Comparison of ENCODE assay signal across 18 mouse cellular contexts in the genomic region with DNA sequence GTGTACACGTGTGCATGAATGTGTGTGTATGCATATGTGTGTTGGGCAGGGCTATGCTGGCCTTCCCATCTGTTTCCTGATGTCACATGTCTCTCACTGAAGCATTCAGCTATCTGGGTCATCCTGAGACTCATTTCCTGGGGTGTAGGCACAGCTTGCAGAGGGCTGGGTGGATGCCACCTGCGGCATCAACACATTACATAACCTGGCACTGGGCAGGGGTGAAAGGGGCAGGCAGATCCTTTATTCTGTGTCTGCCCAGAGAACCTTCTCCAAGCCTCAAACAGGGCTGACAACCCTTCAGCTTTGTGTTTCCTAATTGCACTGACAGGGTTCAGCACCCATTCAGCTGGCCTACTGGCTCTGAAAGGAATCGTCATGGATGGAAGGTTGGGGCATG.
A peak's percentile ranks its signal among the peaks of the same experiment; 100 is the strongest.
DNase-seq lines count a peak whose midpoint lies in the region; ATAC-seq lines count a peak whose summit lies in the region.
"Had no signal": no experiment of that assay in that cellular context is flagged by ENCODE, and none has a peak within 500 bp of the region (broad histone marks: within the 10 kb centered on the region; RNA-seq: fewer than 3 reads in every experiment).

No protein-coding gene starts in this region.

- no peak overlapping the region for H3K4me3 ChIP-seq in kidney, embryonic 16.5 days (ENCODE audit: low read length)
- H3K4me3 ChIP-seq: embryonic facial prominence, embryonic 13.5 days; forebrain, embryonic 13.5 days; layer of hippocampus, adult 2 months; liver, embryonic 15.5 days; midbrain, embryonic 15.5 days; neural tube, embryonic 13.5 days had no signal

- WGBS in kidney, embryonic 16.5 days = 86% methylated on average over 3 of the region's 3 CpGs

- peak; percentile 21 for DNase-seq in kidney, adult 11 months
- DNase-seq in right cerebral cortex, adult 2 months (ENCODE audit: low spot score in 2 of 2) = peak; percentile 34 to 39
- DNase-seq in right cerebral cortex, postnatal 36 days (ENCODE audit: low spot score in 2 of 2) = no peak
- DNase-seq in cerebellum, adult 9-11 months = peak; percentile 96
- no peak for DNase-seq in adrenal gland, postnatal 4 days (ENCODE audit: low spot score in 2 of 2)
- no peak for DNase-seq in urinary bladder, postnatal 4 days (ENCODE audit: low spot score in 2 of 2)
- DNase-seq: heart, postnatal 10 days; lung, postnatal 4 days; thymus, postnatal 4 days had no signal

- no peak overlapping the region for H3K4me2 ChIP-seq in kidney, embryonic 16.5 days (replicated peaks; ENCODE audit: low read depth, low read length)
- H3K4me2 ChIP-seq: embryonic facial prominence, embryonic 13.5 days; forebrain, embryonic 13.5 days; liver, embryonic 15.5 days; midbrain, embryonic 15.5 days; neural tube, embryonic 13.5 days had no signal

- no peaks in the 10 kb centered on the region for H3K27me3 ChIP-seq in kidney, embryonic 16.5 days (ENCODE audit: insufficient read depth, low read length)
- H3K27me3 ChIP-seq: embryonic facial prominence, embryonic 13.5 days; forebrain, embryonic 13.5 days; liver, embryonic 15.5 days; midbrain, embryonic 15.5 days; neural tube, embryonic 13.5 days; Patski had no signal

- 0 out of 2 replicates have a peak, but pooled peaks cover 3% of the 10 kb centered on the region for H3K4me1 ChIP-seq in kidney, embryonic 16.5 days (ENCODE audit: insufficient read depth, low read length)
- H3K4me1 ChIP-seq: embryonic facial prominence, embryonic 13.5 days; forebrain, embryonic 13.5 days; liver, embryonic 15.5 days; midbrain, embryonic 15.5 days; neural tube, embryonic 13.5 days had no signal

- H3K36me3 ChIP-seq in kidney, embryonic 16.5 days (ENCODE audit: insufficient read depth, low read length) = no peaks in the 10 kb centered on the region
- H3K36me3 ChIP-seq: embryonic facial prominence, embryonic 13.5 days; liver, embryonic 15.5 days; midbrain, embryonic 15.5 days; neural tube, embryonic 13.5 days had no signal

- H3K9me3 ChIP-seq in kidney, embryonic 16.5 days (ENCODE audit: low read length) = 0 out of 2 replicates have a peak, but pooled peaks cover 7% of the 10 kb centered on the region
- H3K9me3 ChIP-seq: embryonic facial prominence, embryonic 13.5 days; forebrain, embryonic 13.5 days; liver, embryonic 15.5 days; midbrain, embryonic 15.5 days; neural tube, embryonic 13.5 days had no signal

- no peak overlapping the region for H3K27ac ChIP-seq in kidney, embryonic 16.5 days (ENCODE audit: low read length)
- H3K27ac ChIP-seq: embryonic facial prominence, embryonic 13.5 days; forebrain, embryonic 13.5 days; layer of hippocampus, adult 2 months; liver, embryonic 15.5 days; midbrain, embryonic 15.5 days; neural tube, embryonic 13.5 days; stomach, postnatal 0 days had no signal

- no peak overlapping the region for H3K9ac ChIP-seq in kidney, embryonic 16.5 days (replicated peaks; ENCODE audit: low read length)
- H3K9ac ChIP-seq: embryonic facial prominence, embryonic 13.5 days; forebrain, embryonic 13.5 days; liver, embryonic 15.5 days; midbrain, embryonic 15.5 days; neural tube, embryonic 13.5 days had no signal

- no peak for ATAC-seq in kidney, embryonic 16.5 days (ENCODE audit: low FRiP score, low TSS enrichment)
- ATAC-seq: forebrain, embryonic 13.5 days; midbrain, embryonic 15.5 days; Patski had no signal

Comparison
In these comparisons a context has a peak if more than half of its experiments do, and no peak if none do; other contexts are left out.
1. DNase-seq: peak in kidney, adult 11 months (single experiment), right cerebral cortex, adult 2 months (2 of 2) and cerebellum, adult 9-11 months (single experiment); none in right cerebral cortex, postnatal 36 days (0 of 2), adrenal gland, postnatal 4 days (0 of 2) and urinary bladder, postnatal 4 days (0 of 2).